Mouse (Mus musculus): Measurements from ENCODE around the gene Sox13. TPM values are rescaled to one million over a fixed set of nuclear protein-coding genes. Genes with fewer than 3 reads are reported as not detected.

Sox13 gene
- total and polyA plus RNA-seq, 3 experiments: 0.03 TPM; not detected in 2

- TF ChIP-seq CHD1 (IDR thresholded peaks at IDR 0.05; ENCODE audit: low read depth, low read length): no peak
- TF ChIP-seq TCF12 (IDR thresholded peaks at IDR 0.05; ENCODE audit: low read depth, low read length): no peak
- TF ChIP-seq MYB (IDR thresholded peaks at IDR 0.05; ENCODE audit: low read depth, low read length): no peak
- TF ChIP-seq MAZ (IDR thresholded peaks at IDR 0.05; ENCODE audit: low read depth, low read length): no peak
- TF ChIP-seq EP300 (IDR thresholded peaks at IDR 0.05; ENCODE audit: low read depth in 1 of 2, low read length in 2 of 2): no peak
- TF ChIP-seq KAT2A (conservative IDR thresholded peaks at IDR 0.05; ENCODE audit: low read depth, low read length): no peak
- TF ChIP-seq NRF1 (IDR thresholded peaks at IDR 0.05; ENCODE audit: insufficient read depth, low read depth, low read length, poor library complexity, severe bottlenecking): no peak
- TF ChIP-seq TBP (IDR thresholded peaks at IDR 0.05; ENCODE audit: low read depth, low read length): no peak
- TF ChIP-seq USF2 (IDR thresholded peaks at IDR 0.05; ENCODE audit: borderline replicate concordance in 1 of 2, insufficient read depth in 1 of 2, low read depth in 1 of 2, low read length in 2 of 2): no peak
- no peak for TF ChIP-seq POLR2AphosphoS5 (IDR thresholded peaks at IDR 0.05; ENCODE audit: borderline replicate concordance, low read depth, low read length)
- TF ChIP-seq NELFE (IDR thresholded peaks at IDR 0.05; ENCODE audit: low read depth, low read length): no peak
- TF ChIP-seq MAFK (IDR thresholded peaks at IDR 0.05; ENCODE audit: borderline replicate concordance, low read depth, low read length): no peak
- peak; percentile 50; the same call in 1 of the 2 replicates for TF ChIP-seq POLR2AphosphoS2 (IDR thresholded peaks at IDR 0.05; ENCODE audit: low read length)
These were observed 70.8 kb downstream of the Sox13 start (continued) for GRCm38 (mm10) chr1:133353371-133353809.

GRCm38 (mm10) chr1:133351762-133352161 lies 72.4 kb downstream of the Sox13 start:
- Histone ChIP-seq H3K79me2 (ENCODE audit: control insufficient read depth, insufficient read depth, low read length, poor library complexity) (no peaks in the 10 kb centered on the region), H3K9ac (ENCODE audit: control insufficient read depth, low read depth, low read length, poor library complexity, severe bottlenecking) (no peak overlapping the region), H3K27me3 (ENCODE audit: control insufficient read depth in 1 of 2, insufficient read depth in 2 of 2, low read length in 2 of 2) (no peaks in the 10 kb centered on the region; a peak in 1 of 4 replicates), H3K27ac (ENCODE audit: control insufficient read depth, low read depth, low read length) (no peak overlapping the region), H3K36me3 (ENCODE audit: control insufficient read depth in 1 of 2, insufficient read depth in 2 of 2, low read length in 2 of 2) (no peaks in the 10 kb centered on the region), H3K4me1 (ENCODE audit: control insufficient read depth in 1 of 2, insufficient read depth in 2 of 2, low read length in 2 of 2) (peaks cover 0 to 7% of the 10 kb centered on the region in 2 experiments; a peak in 1 of 4 replicates), H3K9me3 (replicated peaks; ENCODE audit: insufficient read depth, low read length) (no peaks in the 10 kb centered on the region), H3K4me3 (ENCODE audit: control insufficient read depth in 1 of 2, insufficient read depth in 1 of 2, low read depth in 2 of 2, low read length in 2 of 2) (no peak overlapping the region)
- no peak for DNase-seq (ENCODE audit: low read depth, low spot score)
- TF ChIP-seq BHLHE40 (IDR thresholded peaks at IDR 0.05; ENCODE audit: borderline replicate concordance, low read depth, low read length): no peak
- TF ChIP-seq RAD21 (IDR thresholded peaks at IDR 0.05; ENCODE audit: low read depth, low read length): no peak
- TF ChIP-seq ZKSCAN1 (IDR thresholded peaks at IDR 0.05; ENCODE audit: low read depth, low read length): no peak
- no peak for TF ChIP-seq CHD1 (IDR thresholded peaks at IDR 0.05; ENCODE audit: low read depth, low read length)
- no peak for TF ChIP-seq TBP (IDR thresholded peaks at IDR 0.05; ENCODE audit: low read depth, low read length)
- no peak for TF ChIP-seq MXI1 (IDR thresholded peaks at IDR 0.05; ENCODE audit: low read depth, low read length)
- TF ChIP-seq MAX (IDR thresholded peaks at IDR 0.05; ENCODE audit: low read length): no peak
- TF ChIP-seq MYB (IDR thresholded peaks at IDR 0.05; ENCODE audit: low read depth, low read length): no peak
- TF ChIP-seq TCF12 (IDR thresholded peaks at IDR 0.05; ENCODE audit: low read depth, low read length): no peak
- no peak for TF ChIP-seq HCFC1 (IDR thresholded peaks at IDR 0.05; ENCODE audit: low read depth, low read length)
- TF ChIP-seq GABPA (IDR thresholded peaks at IDR 0.05; ENCODE audit: low read depth, low read length): no peak
- TF ChIP-seq ZMIZ1 (IDR thresholded peaks at IDR 0.05; ENCODE audit: low read depth, low read length): no peak
- TF ChIP-seq EP300 (IDR thresholded peaks at IDR 0.05; ENCODE audit: low read depth in 1 of 2, low read length in 2 of 2): no peak
- no peak for TF ChIP-seq POLR2A (IDR thresholded peaks at IDR 0.05; ENCODE audit: control insufficient read depth in 1 of 2, insufficient read depth in 1 of 2, low read depth in 1 of 2, low read length in 2 of 2, poor library complexity in 1 of 2)
- TF ChIP-seq POLR2AphosphoS2 (IDR thresholded peaks at IDR 0.05; ENCODE audit: low read length): no peak
- TF ChIP-seq JUND (IDR thresholded peaks at IDR 0.05; ENCODE audit: low read depth, low read length): no peak
- no peak for TF ChIP-seq ETS1 (IDR thresholded peaks at IDR 0.05; ENCODE audit: low read depth, low read length)
- no peak for TF ChIP-seq ZNF384 (IDR thresholded peaks at IDR 0.05; ENCODE audit: low read depth, low read length)
- TF ChIP-seq CHD2 (IDR thresholded peaks at IDR 0.05; ENCODE audit: low read length): no peak
- TF ChIP-seq TAL1 (IDR thresholded peaks at IDR 0.05; ENCODE audit: low read length): no peak
